Mouse (Mus musculus) common myeloid progenitor, adult 5-6 weeks (primary cell): ENCODE measurements around the gene Cdkn2d. TPM values are rescaled to one million over a fixed set of nuclear protein-coding genes. Genes with fewer than 3 reads are reported as not detected.
"Not testable (repeated sequence)": the region's sequence is repeated elsewhere in the genome, so short reads cannot be mapped to it uniquely, and the experiment has no call there.

Experiments used
- ATAC-seq: replicated peaks from 2 replicates; pipeline ENCODE4 v1.8.0; 2016; ENCODE audit warnings: low read depth, mild to moderate bottlenecking, moderate TSS enrichment, inconsistent platforms; ENCODE audit not compliant: poor library complexity, severe bottlenecking
- total RNA-seq: library from RNA; stranded (forward); fragments of 200-1000, 187-1606 nt; gene quantifications from 2 replicates; pipeline ENCODE4 v1.2.3, GENCODE M21; 2017

Gene Cdkn2d
- total RNA-seq, 1 experiment from 2014 or later = 25.3 TPM

DNA sequence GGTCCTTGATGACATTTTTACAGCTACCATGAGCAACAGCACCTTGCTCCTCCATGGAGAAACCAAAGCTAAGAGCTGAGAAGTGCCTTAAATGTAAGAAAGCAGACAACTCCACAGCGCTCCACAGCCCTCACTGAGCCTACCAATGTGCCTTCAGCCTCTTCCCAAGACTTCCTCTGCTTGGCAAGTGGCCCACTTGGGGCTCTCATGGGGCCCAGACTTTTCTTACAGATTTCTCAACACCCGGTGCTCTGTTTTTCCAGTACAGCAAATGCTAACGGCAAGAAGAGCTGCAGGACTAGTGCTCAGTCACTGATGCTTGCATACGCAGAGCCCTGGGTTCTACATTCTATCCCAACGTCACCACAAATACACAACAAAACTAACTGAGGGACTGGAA lies 13.4 kb downstream of the Cdkn2d start:
- no peak for ATAC-seq

DNA sequence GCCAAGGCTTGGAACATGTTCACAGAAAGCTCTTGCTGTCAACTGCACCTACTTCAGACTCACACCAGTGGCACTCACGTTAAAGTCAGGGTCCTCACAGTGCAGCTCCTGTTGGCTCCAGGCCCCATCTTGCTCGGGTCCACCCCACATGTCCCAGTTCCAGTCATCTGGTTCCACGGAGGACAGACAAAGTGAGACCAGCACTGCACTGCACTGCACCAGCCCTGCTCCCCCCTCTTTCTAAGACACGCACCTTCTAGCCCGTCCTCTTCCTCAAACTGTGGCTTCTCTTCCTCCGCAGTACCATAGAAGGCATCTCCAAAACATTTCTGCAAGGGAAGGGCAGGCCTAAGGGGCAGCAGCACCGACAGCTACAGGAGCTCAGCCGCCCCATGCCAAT lies 14.9 kb downstream of the Cdkn2d start:
- ATAC-seq = no peak

DNA sequence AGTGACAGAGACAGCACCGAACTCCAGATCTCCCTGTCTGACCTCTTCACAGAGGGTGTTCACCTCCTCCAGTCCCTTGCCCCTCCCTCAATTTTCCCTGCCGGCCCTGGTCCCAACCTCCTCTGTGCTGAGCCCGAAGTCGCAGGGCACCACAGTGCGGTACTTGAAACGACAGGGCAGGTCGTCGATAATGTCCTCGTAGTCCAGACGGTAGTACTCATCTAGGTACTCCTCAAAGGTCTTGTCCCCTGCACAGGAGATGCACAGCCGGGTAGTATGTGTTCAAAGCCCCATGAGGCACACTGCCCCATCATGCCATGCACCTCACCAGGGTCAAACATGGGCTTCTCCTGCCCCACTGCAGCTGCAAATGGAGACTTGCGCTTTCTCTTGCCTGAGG lies 15.5 kb downstream of the Cdkn2d start:
- ATAC-seq = no peak

DNA sequence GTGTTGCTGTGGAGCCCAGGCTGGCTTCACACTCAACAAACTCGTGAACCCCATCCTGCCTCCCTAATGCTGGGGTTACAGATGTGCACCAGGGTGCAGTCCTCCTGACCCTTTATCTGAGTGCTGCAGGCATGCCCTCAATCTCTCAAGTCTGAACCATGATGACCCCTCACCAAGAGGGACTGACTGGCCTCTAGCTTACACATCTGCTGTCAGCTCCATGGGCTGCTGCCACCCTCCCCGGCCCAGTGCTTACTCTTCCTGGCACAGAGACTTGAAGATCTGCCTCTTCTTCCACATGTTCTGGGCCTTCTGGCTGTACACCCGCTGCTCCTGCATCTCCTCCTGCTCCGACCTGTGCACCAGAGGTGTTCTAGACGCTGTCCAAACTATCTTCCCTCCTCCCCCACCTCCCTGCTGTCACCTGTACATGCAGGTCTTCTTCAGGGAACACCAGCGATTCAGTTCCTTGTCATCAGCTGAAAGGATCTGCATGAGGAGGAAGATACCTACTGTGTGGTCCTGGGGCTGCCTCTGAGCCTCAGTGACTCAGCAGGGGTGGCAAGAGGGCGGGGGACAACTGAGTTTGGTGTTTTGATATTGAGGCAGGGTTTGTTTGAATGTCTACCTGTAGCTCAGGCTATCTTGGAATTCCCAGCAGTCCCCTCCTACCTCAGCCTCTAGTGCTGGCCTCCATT lies 16.0 kb downstream of the Cdkn2d start:
- ATAC-seq = no peak

DNA sequence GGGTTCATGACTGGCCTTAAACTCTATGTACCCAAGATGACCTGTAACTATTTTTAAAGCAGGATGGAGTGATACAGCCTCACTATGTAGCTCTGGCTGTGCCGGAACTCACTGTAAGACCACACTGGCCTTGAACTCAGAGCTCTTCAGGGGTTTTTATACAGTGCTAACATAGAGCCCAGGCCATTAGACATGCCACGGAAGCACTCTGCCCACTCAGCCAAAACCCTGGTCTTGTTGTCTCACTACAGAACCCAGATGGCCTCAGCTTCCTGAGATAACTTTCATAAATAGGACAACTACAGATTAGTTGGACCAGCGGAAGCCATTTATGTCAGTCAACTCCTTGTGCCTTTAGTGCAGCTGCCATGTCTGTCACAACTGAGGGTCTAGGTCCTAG lies 16.9 kb downstream of the Cdkn2d start:
- no peak; the same call in 1 of the 2 replicates for ATAC-seq

DNA sequence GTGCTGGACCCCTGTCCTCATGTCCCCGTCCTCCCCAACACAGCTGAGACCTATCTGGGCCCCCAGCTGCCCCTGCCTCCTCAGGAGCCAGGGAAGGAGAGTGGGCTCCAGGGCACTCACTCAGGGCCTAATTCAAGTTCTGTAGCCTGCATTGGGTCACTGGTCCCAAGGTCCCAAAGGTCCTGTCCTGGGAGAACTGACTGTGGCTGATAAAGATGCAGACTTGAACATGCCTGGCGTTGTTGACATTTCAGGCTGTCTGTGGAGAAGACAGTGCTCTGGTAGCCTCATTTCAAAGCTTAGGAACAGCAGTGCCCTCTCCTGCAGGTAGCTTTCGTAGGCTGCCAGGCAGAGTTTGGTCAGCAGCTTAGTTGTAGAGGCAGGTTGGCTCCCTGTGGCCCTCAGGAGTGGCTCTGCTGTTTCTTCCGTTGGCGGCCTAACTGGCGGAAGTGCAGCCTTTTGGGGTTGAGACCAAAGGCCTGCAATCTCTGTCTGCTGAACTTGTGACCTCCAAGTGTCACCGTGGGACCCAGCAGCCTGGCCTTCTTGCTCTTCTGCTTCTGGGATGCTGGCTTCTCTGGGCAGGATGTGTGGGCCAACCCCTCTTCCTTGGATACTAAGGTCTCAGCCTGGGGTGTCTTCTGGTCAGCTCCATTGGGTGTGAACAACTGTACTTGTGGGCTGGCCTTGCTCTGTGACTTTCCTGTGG lies 17.5 kb downstream of the Cdkn2d start:
- ATAC-seq = no peak

DNA sequence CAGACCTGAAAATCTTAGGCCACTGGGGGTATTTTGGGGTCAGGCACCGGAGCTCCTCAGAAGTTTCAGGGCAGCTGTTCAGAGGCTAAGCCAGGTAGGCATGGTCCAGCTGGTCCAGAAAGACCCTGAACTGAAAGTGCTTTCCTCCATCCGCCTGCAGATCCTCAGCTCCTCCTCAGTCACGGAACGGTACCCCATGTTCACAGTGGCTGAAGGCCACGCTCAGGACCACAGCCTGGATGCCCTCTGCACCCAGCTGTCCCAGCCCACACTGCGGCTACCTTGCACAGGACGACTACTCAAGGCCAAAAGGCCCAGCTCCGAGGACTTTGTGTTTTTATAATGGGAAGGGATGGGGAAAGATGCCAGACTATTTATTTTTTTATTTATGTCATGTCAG lies 18.1 kb downstream of the Cdkn2d start:
- no peak for ATAC-seq

DNA sequence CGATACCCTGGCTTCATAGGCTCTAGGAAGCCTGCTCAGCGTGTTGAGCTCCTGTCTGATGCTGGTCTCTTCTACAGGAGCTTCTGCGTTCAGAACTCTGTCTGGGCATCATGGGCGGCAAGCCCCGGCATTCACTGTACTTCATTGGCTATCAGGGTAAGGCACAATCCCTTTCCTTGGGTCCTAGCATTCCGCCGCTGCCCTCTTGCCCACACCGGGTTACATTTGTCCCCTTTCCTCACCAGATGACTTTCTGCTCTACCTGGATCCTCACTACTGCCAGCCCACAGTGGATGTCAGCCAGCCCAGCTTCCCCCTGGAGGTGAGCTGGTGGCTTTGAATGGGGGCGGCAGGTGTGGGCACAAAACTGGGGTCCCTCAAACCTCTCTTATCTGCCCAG lies 18.8 kb downstream of the Cdkn2d start:
- no peak for ATAC-seq

DNA sequence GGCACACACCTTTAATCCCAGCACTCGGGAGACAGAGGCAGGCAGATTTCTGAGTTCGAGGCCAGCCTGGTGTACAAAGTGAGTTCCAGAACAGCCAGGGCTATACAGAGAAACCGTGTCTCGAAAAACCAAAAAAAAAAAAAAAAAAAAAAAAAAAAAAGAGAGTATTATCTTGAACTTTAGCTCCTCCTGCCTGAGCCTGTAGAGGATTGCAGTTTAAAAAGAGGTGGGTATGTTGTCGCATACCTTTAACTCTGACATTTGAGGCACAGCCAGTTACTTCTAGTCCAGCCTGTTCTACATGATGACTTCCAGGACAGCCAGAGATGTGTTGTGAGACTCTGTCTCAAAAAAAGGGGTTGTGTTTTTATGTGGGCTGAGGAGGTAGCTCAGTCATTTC lies 21.6 kb downstream of the Cdkn2d start:
- not testable (repeated sequence) for ATAC-seq

DNA sequence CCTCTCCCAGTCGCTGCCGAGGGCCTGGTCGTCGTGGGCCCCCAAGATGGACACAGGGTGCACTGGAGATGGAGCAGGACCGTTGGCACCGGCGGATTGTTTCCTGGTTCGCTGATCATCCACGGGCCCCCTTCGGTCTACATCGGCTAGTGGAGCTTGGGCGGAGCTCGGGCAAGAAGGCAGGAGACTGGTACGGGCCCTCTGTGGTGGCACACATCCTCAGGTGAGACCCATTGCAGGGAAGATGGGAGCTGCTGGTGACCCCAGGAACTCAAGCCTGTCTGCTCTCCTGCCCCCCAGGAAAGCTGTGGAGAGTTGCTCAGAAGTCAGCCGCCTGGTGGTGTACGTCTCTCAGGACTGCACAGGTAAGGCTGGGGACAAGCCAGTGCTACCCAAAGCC lies 22.9 kb downstream of the Cdkn2d start:
- no peak for ATAC-seq

DNA sequence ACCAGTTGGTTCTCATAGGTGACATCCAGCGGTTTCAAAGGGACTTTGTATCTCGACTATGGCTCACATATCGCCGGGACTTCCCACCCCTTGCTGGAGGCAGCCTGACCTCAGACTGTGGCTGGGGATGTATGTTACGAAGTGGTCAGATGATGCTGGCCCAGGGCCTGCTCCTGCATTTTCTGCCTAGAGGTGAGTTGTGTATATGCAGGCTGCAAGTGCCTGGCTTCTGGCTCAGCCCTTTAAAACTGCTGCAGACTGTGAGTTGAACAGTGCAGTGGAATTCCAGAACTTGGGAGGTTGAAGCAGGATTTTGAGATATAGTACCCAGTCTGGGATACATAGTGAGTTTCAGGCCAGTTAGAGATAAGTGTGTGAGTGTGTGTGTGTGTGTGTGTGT lies 24.3 kb downstream of the Cdkn2d start:
- no peak for ATAC-seq

DNA sequence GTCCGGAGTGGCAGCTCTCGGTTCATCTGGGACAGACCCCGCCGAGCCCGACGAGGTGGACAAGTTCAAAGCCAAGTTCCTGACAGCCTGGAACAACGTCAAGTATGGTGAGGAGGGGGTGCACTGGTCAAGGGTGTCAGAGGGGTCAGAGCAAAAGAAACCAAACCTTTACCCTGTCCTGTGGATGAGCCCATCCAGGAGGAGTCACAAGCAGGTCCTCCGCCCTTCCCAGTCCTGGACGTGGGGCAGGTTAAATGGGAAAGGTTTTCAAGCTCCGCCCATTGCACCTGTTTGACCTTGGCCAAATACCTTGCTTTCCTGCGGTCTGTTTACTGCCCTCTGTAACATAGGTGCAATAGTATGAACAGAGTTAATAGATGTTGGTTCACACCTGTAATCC lies 25.6 kb downstream of the Cdkn2d start:
- no peak for ATAC-seq

DNA sequence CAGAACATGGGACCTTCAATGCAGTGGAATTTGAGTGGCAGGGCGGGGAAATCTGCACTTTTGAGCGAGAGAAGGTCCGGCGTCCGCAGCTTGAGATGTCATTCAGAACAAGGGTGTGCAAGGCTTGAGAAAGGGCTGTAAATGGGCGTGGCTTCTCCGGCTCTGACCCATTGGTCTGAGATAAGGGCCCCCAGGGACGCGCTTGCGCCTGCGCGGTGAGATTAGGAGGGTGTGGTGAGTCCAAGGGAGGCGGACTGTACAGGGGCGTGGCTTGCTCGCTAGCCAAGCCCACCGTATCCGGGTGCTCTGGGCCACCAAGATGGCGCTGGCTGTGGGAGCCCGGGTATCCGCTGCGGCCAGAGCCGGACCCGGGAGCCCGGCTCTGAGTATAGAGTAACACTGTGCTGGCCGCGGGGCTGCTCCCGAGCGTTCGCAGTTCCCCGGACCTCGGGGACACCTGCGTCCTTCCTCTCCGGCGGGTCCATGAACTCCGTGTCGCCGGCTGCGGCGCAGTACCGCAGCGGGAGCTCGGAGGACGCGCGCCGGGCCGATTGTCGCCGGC lies 26.1 kb downstream of the Cdkn2d start, which contains the start of gene Atg4d:
Gene Atg4d (plus strand): TSS at position 294 of the 562 bp plus-strand sequence.
- ATAC-seq = peak; percentile 95

DNA sequence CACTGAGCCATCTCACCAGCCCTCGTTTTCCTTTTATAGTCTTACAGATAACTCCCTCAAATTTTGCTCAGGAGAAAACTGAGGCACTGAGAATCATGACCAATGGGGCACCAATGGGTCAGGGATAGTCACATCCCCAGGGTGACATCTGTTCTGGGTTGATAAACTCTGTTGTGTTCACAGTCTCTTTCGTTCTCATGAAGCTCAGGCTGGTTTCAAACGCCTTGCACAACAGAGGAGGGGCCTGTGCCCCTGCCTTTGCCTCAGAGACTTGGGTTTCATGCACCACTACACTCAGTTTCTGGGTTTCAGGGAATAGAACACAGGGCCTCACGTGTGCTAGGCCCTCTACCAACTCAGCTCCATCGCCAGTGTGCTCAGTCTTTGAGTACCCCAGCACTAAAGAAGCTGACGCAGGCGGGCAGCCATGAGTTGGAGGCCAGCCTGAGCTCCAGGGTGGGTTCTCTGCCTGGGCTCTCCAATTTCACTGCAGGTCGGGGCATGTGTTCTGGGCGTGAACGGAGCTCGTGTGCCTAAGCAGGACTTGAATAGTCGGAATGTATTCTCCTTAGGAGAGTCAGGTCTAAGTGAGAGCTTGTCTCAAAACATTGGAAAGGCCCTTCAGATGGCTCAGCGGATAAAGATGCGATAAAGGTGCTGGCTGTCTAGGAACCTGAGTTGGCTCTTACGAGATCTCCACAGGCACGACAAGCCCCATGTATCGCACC lies 26.8 kb downstream of the Cdkn2d start:
- ATAC-seq = no peak

DNA sequence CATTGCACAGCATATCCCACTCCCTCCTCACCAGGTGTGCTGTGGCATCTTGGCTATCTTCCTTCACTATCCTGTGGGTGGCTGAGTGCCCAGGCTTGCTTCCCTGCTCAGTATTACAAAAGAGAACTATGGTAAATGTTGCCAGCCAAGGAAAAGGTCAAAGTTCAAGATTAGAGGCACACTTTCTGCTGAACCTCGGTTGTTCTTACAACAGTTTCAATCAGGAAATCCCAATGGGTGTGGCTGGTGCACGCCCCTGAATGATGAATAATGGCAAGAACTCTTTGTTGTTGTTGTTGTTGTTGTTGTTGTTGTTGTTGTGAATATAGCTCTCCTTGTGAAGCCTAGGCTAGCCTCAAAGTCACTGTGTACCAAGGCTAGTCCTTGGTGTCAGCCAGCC lies 29.4 kb downstream of the Cdkn2d start:
- ATAC-seq = no peak

DNA sequence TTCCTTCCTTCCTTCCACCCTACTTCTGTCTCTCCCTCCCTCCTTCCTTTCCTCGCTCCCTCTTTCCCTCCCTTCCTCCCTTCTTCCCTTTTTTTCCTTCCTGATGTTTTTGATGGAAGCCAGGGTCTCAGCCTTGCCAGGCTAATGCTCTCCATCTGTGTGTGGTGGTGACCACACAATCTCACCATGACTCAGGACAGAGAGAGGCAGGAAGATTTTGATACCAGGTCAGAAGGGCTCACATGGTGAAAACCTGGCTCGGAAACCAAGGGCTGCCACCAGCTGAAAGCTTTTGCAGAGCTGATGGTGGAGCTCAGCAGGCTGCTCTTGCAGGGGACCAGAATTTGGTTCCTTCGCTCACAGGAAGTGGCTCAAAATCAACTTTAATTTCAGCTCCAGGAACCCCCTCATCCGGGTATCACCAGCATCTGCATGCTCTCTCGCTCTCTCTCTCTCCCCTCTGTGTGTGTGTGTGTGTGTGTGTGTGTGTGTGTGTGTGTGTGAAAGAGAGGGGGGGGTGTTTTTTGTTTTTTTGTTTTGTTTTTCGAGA lies 30.6 kb downstream of the Cdkn2d start:
- ATAC-seq = no peak

DNA sequence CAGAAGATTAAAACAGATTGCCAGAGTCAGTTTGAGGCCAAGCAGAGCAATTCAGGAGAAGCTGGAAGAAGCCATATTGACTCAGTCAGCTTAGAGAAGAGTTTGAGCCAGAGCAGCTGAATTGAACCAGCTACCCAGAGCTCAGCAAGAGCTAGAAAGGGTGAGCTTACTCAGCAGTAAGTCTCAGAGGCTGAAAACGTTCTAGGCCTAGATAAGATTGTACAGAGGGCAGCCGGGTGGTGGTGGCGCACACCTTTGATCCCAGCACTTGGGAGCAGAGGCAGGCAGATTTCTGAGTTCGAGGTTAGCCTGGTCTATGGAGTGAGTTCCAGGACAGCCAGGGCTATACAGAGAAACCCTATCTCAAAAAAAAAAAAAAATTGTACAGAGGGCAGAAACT lies 34.9 kb downstream of the Cdkn2d start:
- not testable (repeated sequence) for ATAC-seq

DNA sequence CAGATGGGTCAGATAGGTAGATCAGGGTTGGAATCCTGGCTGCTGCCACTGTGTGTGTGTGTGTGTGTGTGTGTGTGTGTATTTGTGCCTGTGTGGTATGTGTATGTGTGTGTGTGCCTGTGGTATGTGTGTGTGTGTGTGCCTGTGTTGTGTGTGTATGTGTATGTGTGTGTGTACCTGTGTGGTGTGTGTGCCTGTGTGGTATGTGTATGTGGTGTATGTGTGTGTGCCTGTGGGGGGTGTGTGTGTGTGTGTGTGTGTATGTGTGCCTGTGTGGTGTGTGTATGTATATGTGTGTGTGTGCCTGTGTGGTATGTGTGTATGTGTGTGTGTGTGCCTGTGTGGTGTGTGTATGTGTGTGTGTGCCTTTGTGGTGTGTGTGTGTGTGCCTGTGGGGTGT lies 36.5 kb downstream of the Cdkn2d start:
- ATAC-seq = no peak

DNA sequence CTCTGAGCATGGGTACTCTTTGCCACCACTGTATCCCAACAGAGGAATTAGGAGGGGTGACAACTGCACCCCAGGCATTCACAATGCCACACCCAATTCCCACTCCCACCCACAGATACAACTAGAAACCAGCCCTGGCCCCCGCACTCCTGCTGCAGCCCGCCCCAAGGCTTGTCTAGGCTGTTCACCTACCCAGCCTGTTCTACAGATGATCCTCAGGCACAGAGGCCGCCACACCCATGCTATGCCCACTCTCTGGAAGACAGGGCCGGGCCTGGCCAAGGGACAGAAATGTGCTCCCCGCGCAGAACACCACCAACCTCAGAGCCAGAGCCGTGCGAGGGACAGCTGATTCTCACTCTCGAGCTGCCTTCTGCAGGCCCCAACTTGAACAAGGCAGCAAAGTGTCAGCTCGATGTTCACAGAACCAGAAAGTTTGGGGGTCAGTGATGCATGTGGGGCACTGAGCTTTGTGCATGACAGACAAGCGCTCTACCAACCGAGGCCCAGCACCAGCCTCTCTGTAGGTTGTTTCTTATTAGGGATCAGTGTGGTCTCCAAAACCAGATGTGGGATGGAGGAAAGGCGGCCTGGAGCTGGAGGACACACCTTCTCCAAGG lies 40.0 kb downstream of the Cdkn2d start:
- no peak for ATAC-seq

DNA sequence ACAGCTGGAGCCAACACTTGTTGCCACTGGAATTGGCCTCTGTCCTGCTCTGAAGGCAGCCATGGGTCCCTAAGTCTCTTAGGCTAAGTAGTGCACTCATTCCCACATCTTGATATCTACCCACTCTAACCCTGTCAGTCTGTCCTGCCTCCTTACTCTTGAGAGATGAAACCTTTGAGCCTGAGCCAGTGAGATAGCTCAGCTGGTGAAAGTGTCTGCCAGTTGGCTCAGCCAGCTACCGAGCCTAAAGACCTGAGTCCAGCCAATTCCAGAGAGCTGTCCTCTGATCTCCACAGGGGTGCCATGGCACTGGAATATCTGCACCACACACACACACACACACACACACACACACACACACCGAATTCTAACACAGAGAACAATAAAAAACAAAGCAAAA lies 40.7 kb downstream of the Cdkn2d start:
- no peak for ATAC-seq
